Mouse (Mus musculus): ENCODE results near the gene Ttc21a.

DNA sequence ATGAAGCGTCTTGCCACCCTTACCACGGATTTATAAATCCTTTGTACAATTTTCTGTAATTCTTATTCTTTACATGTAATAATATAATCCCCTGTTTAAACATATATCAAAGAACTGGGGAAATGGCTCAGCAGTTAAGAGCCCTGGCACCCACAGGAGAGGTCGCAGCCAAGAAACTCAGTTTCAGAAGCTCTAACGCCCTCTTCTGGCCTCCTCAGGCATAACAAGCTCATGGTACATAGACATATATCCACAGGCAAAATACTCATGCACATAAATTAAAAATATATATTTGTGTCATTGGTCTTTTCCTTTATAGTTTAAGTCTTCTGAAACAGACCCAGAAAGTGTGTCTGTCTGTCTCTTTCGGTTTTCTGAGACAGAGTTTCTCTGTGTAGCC lies 37.2 kb downstream of the Ttc21a start:
- no peak for TF ChIP-seq GATA1 (IDR thresholded peaks at IDR 0.05; ENCODE audit: low read depth, low read length)
- TF ChIP-seq POLR2A (IDR thresholded peaks at IDR 0.05; ENCODE audit: control insufficient read depth in 1 of 2, insufficient read depth in 1 of 2, low read depth in 1 of 2, low read length in 2 of 2, poor library complexity in 1 of 2), result no peak
- no peak for TF ChIP-seq EP300 (IDR thresholded peaks at IDR 0.05; ENCODE audit: low read depth in 1 of 2, low read length in 2 of 2)
- TF ChIP-seq MAX (IDR thresholded peaks at IDR 0.05; ENCODE audit: low read length), result no peak
